Mouse (Mus musculus): ENCODE measurements around the gene Mta3. TPM values are rescaled to one million over a fixed set of nuclear protein-coding genes. Genes with fewer than 3 reads are reported as not detected.
A peak's percentile ranks its signal among the peaks of the same experiment; 100 is the strongest.
"Not testable (repeated sequence)": the region's sequence is repeated elsewhere in the genome, so short reads cannot be mapped to it uniquely, and the experiment has no call there.

Mta3 gene
- total and polyA plus RNA-seq, 3 experiments = 31.1 to 67.6 (median 39.2) TPM

DNA sequence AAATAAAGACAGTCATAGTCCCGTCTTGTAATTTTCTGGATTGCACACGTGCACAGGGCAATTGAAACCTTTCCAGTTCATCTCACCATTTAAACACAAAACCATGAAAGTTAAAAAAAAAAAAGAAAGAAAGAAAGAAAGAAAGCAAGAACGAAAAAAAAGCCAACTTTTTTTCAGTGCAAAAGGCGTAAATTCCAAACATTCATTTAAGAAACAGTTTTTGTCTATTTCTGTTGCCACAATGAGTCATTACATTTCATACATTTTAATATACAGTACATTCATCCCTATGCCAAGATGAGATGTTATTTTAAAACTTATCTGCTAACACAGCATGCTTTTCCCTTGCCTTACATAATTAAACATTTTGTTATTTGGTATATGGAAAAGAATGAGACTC lies 153.7 kb downstream of the Mta3 start:
- H3K27ac ChIP-seq (ENCODE audit: insufficient read depth, low read depth) = no peak overlapping the region
- no peak overlapping the region for H3K4me3 ChIP-seq (replicated peaks in 1 of 3; ENCODE audit: low read depth in 2 of 3, low read length in 2 of 3, poor library complexity in 1 of 3)
- H3K36me3 ChIP-seq (replicated peaks in 1 of 2; ENCODE audit: control insufficient read depth in 1 of 2, insufficient read depth in 1 of 2, low read length in 1 of 2) = no peaks in the 10 kb centered on the region
- H3K9ac ChIP-seq (ENCODE audit: insufficient read depth, low read depth) = no peak overlapping the region
- peaks cover 3 to 7% of the 10 kb centered on the region in 2 experiments; a peak in 3 of 4 replicates for H3K4me1 ChIP-seq (ENCODE audit: control insufficient read depth in 1 of 2, insufficient read depth in 2 of 2)
- in situ Hi-C loops (cut with MboI; ENCODE audit: low pct_ligation_motif_present, low pct_unique_long_range_greater_than_20kb, low sequenced_read_pairs) (loop anchor here (10.0 kb wide), 3 partner anchors 125 to 585 kb away; no protein-coding TSS in a partner anchor), dilution Hi-C loops (cut with MboI; ENCODE audit: extremely low pct_ligation_motif_present, extremely low pct_unique_long_range_greater_than_20kb, low sequenced_read_pairs) (no loop called here)
- no peak for DNase-seq (ENCODE audit: extremely low read depth)
- H3K9me3 ChIP-seq (replicated peaks; ENCODE audit: low read length) = no peaks in the 10 kb centered on the region
- TF ChIP-seq RAD21 (IDR thresholded peaks at IDR 0.05; ENCODE audit: low read depth, low read length) (no peak), USF2 (conservative IDR thresholded peaks at IDR 0.05; ENCODE audit: low read depth, low read length) (no peak), CHD1 (IDR thresholded peaks at IDR 0.05; ENCODE audit: low read depth, low read length) (no peak), SIN3A (IDR thresholded peaks at IDR 0.05; ENCODE audit: low read length) (no peak), JUN (IDR thresholded peaks at IDR 0.05; ENCODE audit: insufficient read depth, low read depth, low read length) (no peak), MAFK (IDR thresholded peaks at IDR 0.05; ENCODE audit: insufficient replicate concordance, low read length) (no peak), ELF1 (IDR thresholded peaks at IDR 0.05; ENCODE audit: low read depth, low read length) (no peak), EP300 (IDR thresholded peaks at IDR 0.05; ENCODE audit: low read length) (no peak), USF1 (IDR thresholded peaks at IDR 0.05; ENCODE audit: low read depth, low read length) (no peak), PAX5 (IDR thresholded peaks at IDR 0.05; ENCODE audit: low read length) (no peak), RCOR1 (conservative IDR thresholded peaks at IDR 0.05; ENCODE audit: low read depth, low read length) (no peak)
- no peaks in the 10 kb centered on the region for H3K27me3 ChIP-seq (replicated peaks)
- no peak overlapping the region for H3K4me2 ChIP-seq (ENCODE audit: insufficient read depth, low read depth, poor library complexity, severe bottlenecking)
- no peaks in the 10 kb centered on the region for H3K79me2 ChIP-seq (replicated peaks; ENCODE audit: control insufficient read depth, extremely low read depth, insufficient read depth, poor library complexity, severe bottlenecking)

DNA sequence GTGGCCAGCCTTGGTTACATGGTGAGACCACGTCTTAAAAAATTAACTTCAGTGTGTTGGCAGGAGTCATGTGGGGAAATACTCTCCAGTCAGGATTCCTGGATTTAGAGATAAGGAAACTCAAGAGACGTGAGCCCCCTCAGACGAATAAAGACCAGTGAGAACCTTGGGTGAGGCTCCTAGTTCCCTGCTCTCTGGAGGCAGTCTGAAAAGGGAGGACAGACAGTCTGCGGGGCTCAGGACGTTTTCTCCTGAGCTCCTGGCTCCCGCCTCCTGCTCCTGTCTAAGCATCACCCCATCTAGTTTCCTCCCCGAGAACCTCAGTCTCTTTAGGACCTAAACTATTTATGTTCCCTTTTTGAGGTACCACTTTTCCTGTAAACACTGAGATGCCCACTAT lies 154.3 kb downstream of the Mta3 start:
- no peaks in the 10 kb centered on the region for H3K27me3 ChIP-seq (replicated peaks)
- H3K9ac ChIP-seq (ENCODE audit: insufficient read depth, low read depth) = no peak overlapping the region
- TF ChIP-seq ETS1 (conservative IDR thresholded peaks at IDR 0.05; ENCODE audit: low read depth, low read length) = no peak
- no peak for TF ChIP-seq RAD21 (IDR thresholded peaks at IDR 0.05; ENCODE audit: low read depth, low read length)
- TF ChIP-seq CHD2 (IDR thresholded peaks at IDR 0.05; ENCODE audit: low read length) = no peak
- TF ChIP-seq EP300 (IDR thresholded peaks at IDR 0.05; ENCODE audit: low read length) = no peak
- no peak for TF ChIP-seq SMC3 (IDR thresholded peaks at IDR 0.05; ENCODE audit: low read depth, low read length)
- no peak for TF ChIP-seq MEF2A (IDR thresholded peaks at IDR 0.05; ENCODE audit: borderline replicate concordance, low read depth, low read length)
- TF ChIP-seq USF2 (conservative IDR thresholded peaks at IDR 0.05; ENCODE audit: low read depth, low read length) = no peak
- no peak for TF ChIP-seq POLR2AphosphoS2 (IDR thresholded peaks at IDR 0.05; ENCODE audit: low read depth, low read length)
- no peak for TF ChIP-seq POLR2A (IDR thresholded peaks at IDR 0.05; ENCODE audit: low read depth, low read length)
- no peak for TF ChIP-seq RCOR1 (conservative IDR thresholded peaks at IDR 0.05; ENCODE audit: low read depth, low read length)
- no peak for TF ChIP-seq ZKSCAN1 (IDR thresholded peaks at IDR 0.05; ENCODE audit: borderline replicate concordance, low read depth, low read length)
- no peak for TF ChIP-seq CTCF (conservative IDR thresholded peaks at IDR 0.05 in 1 of 2, IDR thresholded peaks at IDR 0.05 in 1 of 2; ENCODE audit: low read depth in 2 of 2, low read length in 2 of 2)
- TF ChIP-seq CHD1 (IDR thresholded peaks at IDR 0.05; ENCODE audit: low read depth, low read length) = no peak
- no peak for TF ChIP-seq MAX (IDR thresholded peaks at IDR 0.05; ENCODE audit: low read length)
- TF ChIP-seq TCF12 (IDR thresholded peaks at IDR 0.05; ENCODE audit: low read depth, low read length) = no peak
- TF ChIP-seq PAX5 (IDR thresholded peaks at IDR 0.05; ENCODE audit: low read length) = no peak
- TF ChIP-seq MAZ (IDR thresholded peaks at IDR 0.05; ENCODE audit: low read depth, low read length) = no peak
- no peak for TF ChIP-seq ZNF384 (IDR thresholded peaks at IDR 0.05; ENCODE audit: low read depth, low read length)
- TF ChIP-seq MYC (IDR thresholded peaks at IDR 0.05; ENCODE audit: low read depth, low read length) = no peak
- no peaks in the 10 kb centered on the region for H3K79me2 ChIP-seq (replicated peaks; ENCODE audit: control insufficient read depth, extremely low read depth, insufficient read depth, poor library complexity, severe bottlenecking)
- DNase-seq (ENCODE audit: extremely low read depth) = no peak
- no peak overlapping the region for H3K4me2 ChIP-seq (ENCODE audit: insufficient read depth, low read depth, poor library complexity, severe bottlenecking)
- dilution Hi-C loops (cut with MboI; ENCODE audit: extremely low pct_ligation_motif_present, extremely low pct_unique_long_range_greater_than_20kb, low sequenced_read_pairs) = no loop called here
- in situ Hi-C loops (cut with MboI; ENCODE audit: low pct_ligation_motif_present, low pct_unique_long_range_greater_than_20kb, low sequenced_read_pairs) = loop anchor here (10.0 kb wide), 1 partner anchor 585 kb away; no protein-coding TSS in a partner anchor
- no peaks in the 10 kb centered on the region for H3K9me3 ChIP-seq (replicated peaks; ENCODE audit: low read length)
- H3K27ac ChIP-seq (ENCODE audit: insufficient read depth, low read depth) = no peak overlapping the region
- H3K4me3 ChIP-seq (replicated peaks in 1 of 3; ENCODE audit: low read depth in 2 of 3, low read length in 2 of 3, poor library complexity in 1 of 3) = no peak overlapping the region
- no peaks in the 10 kb centered on the region for H3K36me3 ChIP-seq (replicated peaks in 1 of 2; ENCODE audit: control insufficient read depth in 1 of 2, insufficient read depth in 1 of 2, low read length in 1 of 2)
- H3K4me1 ChIP-seq (ENCODE audit: control insufficient read depth in 1 of 2, insufficient read depth in 2 of 2) = peaks cover 3 to 5% of the 10 kb centered on the region in 2 experiments; a peak in 3 of 4 replicates

DNA sequence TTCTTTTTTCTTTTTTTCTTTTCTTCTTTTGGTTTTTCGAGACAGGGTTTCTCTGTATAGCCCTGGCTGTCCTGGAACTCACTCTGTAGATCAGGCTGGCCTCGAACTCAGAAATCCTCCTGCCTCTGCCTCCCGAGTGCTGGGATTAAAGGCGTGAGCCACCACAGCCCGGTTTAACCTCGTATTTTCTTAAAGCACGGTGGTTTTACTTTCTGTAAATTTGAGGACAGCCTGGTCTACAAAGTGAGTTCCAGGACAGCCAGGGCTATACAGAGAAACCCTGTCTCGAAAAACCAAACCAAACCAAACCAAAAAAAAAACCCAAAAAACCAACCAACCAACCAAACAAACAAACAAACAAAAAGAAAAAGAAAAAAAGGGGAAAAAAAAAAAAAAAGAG lies 155.0 kb downstream of the Mta3 start:
- in situ Hi-C loops (cut with MboI; ENCODE audit: low pct_ligation_motif_present, low pct_unique_long_range_greater_than_20kb, low sequenced_read_pairs) = loop anchor here (10.0 kb wide), 1 partner anchor 586 kb away; no protein-coding TSS in a partner anchor
- Histone ChIP-seq H3K9ac (ENCODE audit: insufficient read depth, low read depth) (0 out of 2 replicates have a peak overlapping the region, but pooled peaks have one; percentile 64), H3K4me3 (replicated peaks in 1 of 3; ENCODE audit: low read depth in 2 of 3, low read length in 2 of 3, poor library complexity in 1 of 3) (peak overlapping the region in 2 of 3 experiments; percentile 58 to 76), H3K4me2 (ENCODE audit: insufficient read depth, low read depth, poor library complexity, severe bottlenecking) (0 out of 2 replicates have a peak overlapping the region, but pooled peaks have one; percentile 27)
- H3K36me3 ChIP-seq (replicated peaks in 1 of 2; ENCODE audit: control insufficient read depth in 1 of 2, insufficient read depth in 1 of 2, low read length in 1 of 2); dilution Hi-C loops (cut with MboI; ENCODE audit: extremely low pct_ligation_motif_present, extremely low pct_unique_long_range_greater_than_20kb, low sequenced_read_pairs); H3K27me3 ChIP-seq (replicated peaks); H3K27ac ChIP-seq (ENCODE audit: insufficient read depth, low read depth); H3K4me1 ChIP-seq (ENCODE audit: control insufficient read depth in 1 of 2, insufficient read depth in 2 of 2); H3K9me3 ChIP-seq (replicated peaks; ENCODE audit: low read length); DNase-seq (ENCODE audit: extremely low read depth); H3K79me2 ChIP-seq (replicated peaks; ENCODE audit: control insufficient read depth, extremely low read depth, insufficient read depth, poor library complexity, severe bottlenecking): not testable (repeated sequence)
